Mouse (Mus musculus) forebrain, embryonic 14.5 days (tissue): ENCODE results near the gene Fam110c. TPM values are rescaled to one million over a fixed set of nuclear protein-coding genes. Genes with fewer than 3 reads are reported as not detected.
A peak's percentile ranks its signal among the peaks of the same experiment; 100 is the strongest.
"Not testable (repeated sequence)": the region's sequence is repeated elsewhere in the genome, so short reads cannot be mapped to it uniquely, and the experiment has no call there.

Experiments used
- ATAC-seq: fragments of 200-750 bp; cut with Nextera tagmentation; 2 replicates; pipeline ENCODE4 v1.8.0; 2017; ENCODE audit warnings: mild to moderate bottlenecking, moderate library complexity
- DNase-seq: peaks from one replicate; pipeline ENCODE4 v3.0.0-alpha.2; 2015; ENCODE audit warnings: low spot score
- H3K27ac ChIP-seq: fragments of 300-500 bp; sonication (generic); 2 replicates; pipeline ENCODE4 v1.5.1; 2014; ENCODE audit warnings: low read depth, mild to moderate bottlenecking, control low read depth, low read length, moderate library complexity
- H3K27me3 ChIP-seq: fragments of 300-500 bp; sonication (generic); replicated peaks from 2 replicates; pipeline ENCODE4 v1.6.1; 2014; ENCODE audit warnings: low read length, control low read depth, mixed read lengths; ENCODE audit not compliant: control insufficient read depth, insufficient read depth
- H3K36me3 ChIP-seq: fragments of 300-500 bp; sonication (generic); 2 replicates; pipeline ENCODE4 v1.6.1; 2014; ENCODE audit warnings: low read length, control low read depth; ENCODE audit not compliant: control insufficient read depth, insufficient read depth
- H3K4me1 ChIP-seq: fragments of 300-500 bp; sonication (generic); 2 replicates; pipeline ENCODE4 v1.6.1; 2014; ENCODE audit warnings: antibody characterized with exemption, low read length, control low read depth; ENCODE audit not compliant: control insufficient read depth, insufficient read depth
- H3K4me2 ChIP-seq: fragments of 300-500 bp; sonication (generic); 2 replicates; pipeline ENCODE4 v1.6.1; 2014; ENCODE audit warnings: mild to moderate bottlenecking, control low read depth, low read length
- H3K4me3 ChIP-seq: fragments of 300-500 bp; sonication (generic); 2 replicates; pipeline ENCODE4 v1.5.1; 2014; ENCODE audit warnings: low read depth, low read length, control low read depth
- H3K9ac ChIP-seq: fragments of 300-500 bp; sonication (generic); 2 replicates; pipeline ENCODE4 v1.6.1; 2014; ENCODE audit warnings: mild to moderate bottlenecking, low read length, control low read depth, moderate library complexity
- H3K9me3 ChIP-seq: fragments of 300-500 bp; sonication (generic); replicated peaks from 2 replicates; pipeline ENCODE4 v1.6.1; 2016; ENCODE audit warnings: low read length, control low read depth, mixed read lengths; ENCODE audit not compliant: control insufficient read depth
- WGBS: fragments of 180-500 bp; shearing (Covaris S2); extraction: QIAGEN DNeasy Blood & Tissue Kit; methylation state at CpG from one replicate; pipeline ENCODE4 v1.1.7; 2014; 5-methylcytosine and 5-hydroxymethylcytosine counted together
- polyA plus RNA-seq: library from polyadenylated mRNA; unstranded; fragments of >200 nt; fragmentation: Nextera tagmentation; extraction: Ambion mirVana; gene quantifications from 2 replicates; pipeline ENCODE4 v1.2.1, GENCODE M21; 2014

The Fam110c gene
- 0.06 TPM in 1 of 2 replicates, not detected in the other for polyA plus RNA-seq

GRCm38 (mm10) chr12:31073412-31074354 lies at the start of gene Fam110c:
TSS of gene Fam110c (plus strand) at chr12:31073861.
- Histone ChIP-seq H3K9ac (peak within 1 kb of the TSS; percentile 56), H3K27ac (no peak within 1 kb of the TSS), H3K4me1 (peaks cover 4% of the 10 kb centered on the region), H3K4me2 (peak within 1 kb of the TSS; percentile 87), H3K36me3 (no peaks in the 10 kb centered on the region), H3K9me3 (no peaks in the 10 kb centered on the region), H3K27me3 (peaks cover 40% of the 10 kb centered on the region), H3K4me3 (peak within 1 kb of the TSS; percentile 39)
- 1% methylated on average over 50 of the region's 50 CpGs for WGBS
- DNase-seq (peak; percentile 9), ATAC-seq (peak; percentile 54; the same call in 1 of the 2 replicates)

GRCm38 (mm10) chr12:31026423-31026822 lies 47.2 kb upstream of the Fam110c start:
- H3K9ac ChIP-seq, result no peak overlapping the region
- H3K27ac ChIP-seq, result no peak overlapping the region
- H3K27me3 ChIP-seq, result no peaks in the 10 kb centered on the region
- no peak overlapping the region for H3K4me2 ChIP-seq
- 81% methylated on average over 7 of the region's 7 CpGs for WGBS
- H3K9me3 ChIP-seq, result no peaks in the 10 kb centered on the region; the same call in 1 of the 2 replicates
- no peak for ATAC-seq
- H3K4me1 ChIP-seq, result no peaks in the 10 kb centered on the region
- no peaks in the 10 kb centered on the region for H3K36me3 ChIP-seq
- H3K4me3 ChIP-seq, result no peak overlapping the region
- no peak for DNase-seq

- Histone ChIP-seq H3K27ac (no peak overlapping the region), H3K9ac (no peak overlapping the region), H3K27me3 (no peaks in the 10 kb centered on the region), H3K36me3 (no peaks in the 10 kb centered on the region), H3K4me3 (no peak overlapping the region), H3K4me2 (no peak overlapping the region), H3K4me1 (no peaks in the 10 kb centered on the region), H3K9me3 (no peaks in the 10 kb centered on the region)
- ATAC-seq, result no peak
- WGBS, result 91% methylated on average over 4 of the region's 4 CpGs
- no peak for DNase-seq
These were observed 21.6 kb upstream of the Fam110c start for GRCm38 (mm10) chr12:31052066-31052465.

- no peak for DNase-seq
- Histone ChIP-seq H3K4me3 (no peak overlapping the region), H3K4me1 (no peaks in the 10 kb centered on the region), H3K36me3 (no peaks in the 10 kb centered on the region), H3K9me3 (no peaks in the 10 kb centered on the region), H3K27me3 (no peaks in the 10 kb centered on the region), H3K9ac (no peak overlapping the region), H3K4me2 (no peak overlapping the region), H3K27ac (no peak overlapping the region)
- 84% methylated on average over 6 of the region's 6 CpGs for WGBS
- ATAC-seq, result no peak
These were observed 17.3 kb upstream of the Fam110c start for GRCm38 (mm10) chr12:31056291-31056864.

- no peak for ATAC-seq
- no peaks in the 10 kb centered on the region for H3K36me3 ChIP-seq
- WGBS, result 57% methylated on average over 8 of the region's 8 CpGs
These were observed 14.2 kb upstream of the Fam110c start for GRCm38 (mm10) chr12:31059393-31059853.

GRCm38 (mm10) chr12:31060245-31060644 lies 13.4 kb upstream of the Fam110c start:
- ATAC-seq (no peak), DNase-seq (no peak)
- Histone ChIP-seq H3K36me3 (no peaks in the 10 kb centered on the region), H3K9ac (no peak overlapping the region), H3K27ac (no peak overlapping the region), H3K4me2 (no peak overlapping the region), H3K4me3 (no peak overlapping the region), H3K27me3 (no peaks in the 10 kb centered on the region), H3K9me3 (no peaks in the 10 kb centered on the region), H3K4me1 (no peaks in the 10 kb centered on the region)
- 49% methylated on average over 8 of the region's 8 CpGs for WGBS

More at GRCm38 (mm10) chr12:31059393-31059853, 14.2 kb upstream of the Fam110c start:
- Histone ChIP-seq H3K27ac (no peak overlapping the region), H3K4me1 (no peaks in the 10 kb centered on the region), H3K4me3 (no peak overlapping the region), H3K9me3 (no peaks in the 10 kb centered on the region), H3K4me2 (no peak overlapping the region), H3K27me3 (no peaks in the 10 kb centered on the region), H3K9ac (no peak overlapping the region)
- DNase-seq, result no peak

- H3K4me2 ChIP-seq, result no peak overlapping the region
- 75% methylated on average over 5 of the region's 5 CpGs for WGBS
- ATAC-seq, result no peak
- H3K4me3 ChIP-seq, result no peak overlapping the region
- peaks cover 4% of the 10 kb centered on the region for H3K4me1 ChIP-seq
- H3K27ac ChIP-seq, result no peak overlapping the region
- H3K36me3 ChIP-seq, result no peaks in the 10 kb centered on the region
- no peak for DNase-seq
- no peaks in the 10 kb centered on the region for H3K9me3 ChIP-seq
- peaks cover 33% of the 10 kb centered on the region for H3K27me3 ChIP-seq
- H3K9ac ChIP-seq, result no peak overlapping the region
These were observed 2.4 kb upstream of the Fam110c start for GRCm38 (mm10) chr12:31071222-31071621.

- WGBS, result under 1% methylated on average over 12 of the region's 18 CpGs
- not testable (repeated sequence) for H3K4me1 ChIP-seq, ATAC-seq, H3K9me3 ChIP-seq, H3K27ac ChIP-seq, DNase-seq, H3K36me3 ChIP-seq
- peak overlapping the region; percentile 56 for H3K9ac ChIP-seq
- H3K4me2 ChIP-seq, result peak overlapping the region; percentile 87
- H3K27me3 ChIP-seq, result peaks cover 40% of the 10 kb centered on the region
- peak overlapping the region; percentile 39 for H3K4me3 ChIP-seq
These were observed 710 bp downstream of the Fam110c start for GRCm38 (mm10) chr12:31074355-31074786.
